Mouse (Mus musculus) cortical plate, adult 2 months (tissue): Measurements from ENCODE around the gene Pomp.

Source experiments
- CTCF ChIP-seq: fragments of 200-500 bp; IDR thresholded peaks from 2 replicates; pipeline ENCODE4 v1.5.1; 2011; ENCODE audit warnings: mild to moderate bottlenecking, control low read depth, low read length; ENCODE audit not compliant: insufficient read depth; ENCODE audit errors: extremely low read depth
- POLR2A ChIP-seq: fragments of 200-500 bp; IDR thresholded peaks from 2 replicates; pipeline ENCODE4 v1.6.1; 2011; ENCODE audit warnings: mild to moderate bottlenecking, low read length, control low read depth; ENCODE audit not compliant: insufficient read depth; ENCODE audit errors: extremely low read depth

DNA sequence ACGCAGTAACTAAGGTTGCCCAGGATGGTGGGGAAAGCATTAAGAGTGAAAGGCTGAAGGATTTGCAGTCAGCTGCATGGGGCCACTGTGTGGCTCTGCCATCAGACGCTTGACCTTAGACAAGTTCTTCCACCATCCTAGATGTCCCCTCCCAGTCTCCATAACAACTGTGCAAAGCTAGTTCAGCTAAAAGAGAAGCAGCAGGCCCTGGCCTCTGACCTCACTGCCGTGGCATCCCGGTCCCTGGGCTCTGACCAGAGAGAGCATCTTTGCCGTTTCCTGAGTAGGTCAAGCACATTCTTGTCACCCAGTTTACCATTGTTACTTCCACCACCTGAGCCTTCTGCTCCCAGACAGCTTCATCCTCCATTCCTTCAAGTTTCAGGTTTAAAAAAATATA is 33.7 kb upstream of the Pomp start:
- TF ChIP-seq CTCF = no peak
- TF ChIP-seq POLR2A = no peak
